Mouse (Mus musculus) MN1 (cell line): Measurements from ENCODE around the gene 4930467E23Rik.
"Not testable (repeated sequence)": the region's sequence is repeated elsewhere in the genome, so short reads cannot be mapped to it uniquely, and the experiment has no call there.

Experiments used
- DNase-seq: peaks from one replicate; pipeline ENCODE4 v3.0.0-alpha.2; 2016; ENCODE audit warnings: low spot score

The 4930467E23Rik gene

DNA sequence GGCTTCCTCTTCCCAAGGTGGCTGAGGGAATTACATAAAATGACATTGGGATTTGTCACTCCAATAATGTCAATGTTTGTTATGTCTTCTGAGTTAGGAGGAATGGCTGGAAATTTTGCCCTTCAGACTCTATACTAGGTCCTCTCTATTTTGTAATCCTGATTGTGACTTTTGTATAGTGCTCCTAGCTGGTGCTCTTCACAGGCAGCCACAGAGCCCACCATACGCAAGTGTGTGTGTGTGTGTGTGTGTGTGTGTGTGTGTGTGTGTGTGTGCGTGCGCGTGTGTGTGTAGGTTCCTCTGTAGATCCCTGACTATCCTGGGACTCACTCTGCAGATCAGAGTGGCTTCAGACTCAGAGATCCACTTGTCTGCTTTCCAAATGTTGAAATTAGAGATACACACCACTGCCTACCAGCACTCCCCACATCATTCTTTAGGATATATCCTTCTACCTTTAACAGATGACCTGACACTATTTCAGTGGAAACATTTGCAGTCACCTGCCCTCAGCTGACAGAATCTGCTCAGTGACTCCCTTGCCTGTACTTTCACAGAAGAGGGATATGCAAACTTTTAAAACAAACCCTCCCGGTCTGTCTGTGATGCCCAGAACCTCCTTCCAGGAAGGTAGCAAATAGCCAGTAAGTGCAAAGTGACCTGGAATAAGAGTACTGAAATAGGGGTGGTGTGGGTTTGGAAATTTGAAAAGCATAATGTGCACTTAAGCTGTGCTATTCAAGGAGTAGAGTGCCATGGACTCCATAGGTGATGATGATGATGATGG is 52.1 kb downstream of the 4930467E23Rik start:
- not testable (repeated sequence) for DNase-seq

DNA sequence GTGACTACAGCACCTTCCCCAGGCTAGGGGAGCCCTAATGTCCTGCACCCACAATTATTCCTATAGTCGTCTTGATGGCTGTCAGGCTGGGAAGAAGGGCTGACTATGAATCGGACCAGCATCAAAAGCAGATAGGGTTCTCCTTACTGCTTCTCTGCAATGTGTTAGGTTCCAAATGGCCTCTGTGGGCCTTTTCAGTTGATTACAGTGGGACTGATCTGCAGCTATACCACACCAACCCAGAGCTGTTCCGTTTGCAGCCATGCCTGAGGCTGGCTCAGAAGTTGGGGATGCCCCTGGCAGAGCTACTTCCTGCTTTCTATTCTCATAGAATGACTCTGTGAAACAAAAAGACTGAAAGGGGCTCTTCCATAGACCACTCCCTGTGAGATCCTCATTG is 53.4 kb downstream of the 4930467E23Rik start:
- DNase-seq = not testable (repeated sequence)

DNA sequence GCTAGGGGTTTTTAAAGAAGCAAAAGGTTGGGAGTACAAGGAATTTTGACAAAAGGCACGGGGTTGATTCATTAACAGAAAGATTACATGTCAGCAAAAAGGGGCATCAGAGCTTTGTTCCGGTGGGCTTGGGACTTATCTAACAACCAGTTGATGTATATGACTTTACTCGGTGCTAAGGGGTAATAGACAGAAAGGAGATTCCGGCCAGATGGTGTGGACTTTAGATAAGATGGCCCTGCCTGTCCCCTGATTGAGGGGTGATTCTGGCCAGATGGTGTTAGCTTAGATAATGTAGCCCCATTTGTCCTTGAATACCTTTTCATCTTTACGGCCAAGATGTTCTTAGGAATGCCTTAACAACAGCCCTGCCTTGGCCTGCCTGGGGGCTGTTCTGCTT is 54.5 kb downstream of the 4930467E23Rik start:
- DNase-seq = not testable (repeated sequence)

DNA sequence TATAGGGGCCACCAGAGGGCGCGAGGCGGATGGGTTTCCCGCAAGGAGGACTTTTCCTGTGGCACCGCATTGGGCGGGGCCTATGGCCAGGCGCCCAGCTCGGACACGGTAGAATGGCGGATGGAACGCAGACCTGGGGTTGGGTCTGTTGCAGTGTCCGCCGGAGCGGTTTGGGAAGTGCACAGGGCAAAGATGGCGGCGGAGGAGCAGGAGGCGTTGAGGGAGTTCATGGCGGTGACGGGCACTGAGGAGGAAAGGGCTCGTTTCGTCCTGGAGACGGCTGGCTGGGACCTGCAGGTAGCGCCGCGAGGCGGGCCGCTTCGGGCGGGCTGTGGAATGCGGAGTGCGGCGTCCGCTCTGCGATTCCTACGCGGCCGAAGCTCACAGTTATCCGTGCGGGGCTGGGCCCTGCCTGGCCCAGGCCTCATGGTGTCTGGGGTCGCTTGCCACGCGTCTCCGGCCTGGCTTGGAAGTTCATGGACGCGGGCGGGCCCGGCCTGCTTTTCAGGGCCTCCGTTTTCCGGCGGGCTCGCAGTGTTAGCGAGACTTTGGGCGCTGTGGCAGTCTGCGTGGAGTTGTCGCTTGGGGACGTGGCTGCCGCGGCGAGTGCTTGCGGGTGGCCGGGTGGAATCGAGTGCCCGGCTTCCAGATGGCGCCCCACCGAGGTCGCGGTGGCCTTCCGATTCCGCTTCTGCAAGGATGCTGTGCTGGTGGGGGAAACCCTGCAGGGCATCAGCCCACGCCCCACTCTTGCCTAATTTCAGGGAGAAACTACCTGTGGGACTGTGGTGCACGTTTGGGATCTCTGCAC is 55.4 kb downstream of the 4930467E23Rik start:
- peak; percentile 100 for DNase-seq

DNA sequence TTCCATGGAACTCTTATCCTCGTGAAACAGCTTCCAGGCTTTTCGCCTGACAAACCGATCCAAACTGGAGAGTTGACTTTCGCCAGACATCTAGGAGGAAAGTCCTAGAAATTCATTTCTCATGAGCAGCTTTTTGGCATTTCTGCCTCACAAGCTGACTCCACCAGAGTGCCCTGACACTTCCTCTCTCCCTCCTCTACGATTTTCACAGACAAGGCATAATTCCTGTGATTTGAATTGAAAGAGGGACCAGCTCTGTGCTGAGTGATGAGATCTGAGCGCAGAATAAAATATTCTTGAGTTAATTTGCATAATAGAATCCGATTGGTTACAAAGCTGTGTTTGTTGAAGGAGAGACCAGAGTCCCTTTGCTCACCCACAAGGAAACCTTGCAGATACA is 63.3 kb downstream of the 4930467E23Rik start:
- not testable (repeated sequence) for DNase-seq
